Mouse (Mus musculus): ENCODE measurements around the gene Cradd. TPM values are rescaled to one million over a fixed set of nuclear protein-coding genes. Genes with fewer than 3 reads are reported as not detected.

Gene Cradd
- total and polyA plus RNA-seq, 3 experiments, result 1.9 to 9.0 TPM; not detected in 1

DNA sequence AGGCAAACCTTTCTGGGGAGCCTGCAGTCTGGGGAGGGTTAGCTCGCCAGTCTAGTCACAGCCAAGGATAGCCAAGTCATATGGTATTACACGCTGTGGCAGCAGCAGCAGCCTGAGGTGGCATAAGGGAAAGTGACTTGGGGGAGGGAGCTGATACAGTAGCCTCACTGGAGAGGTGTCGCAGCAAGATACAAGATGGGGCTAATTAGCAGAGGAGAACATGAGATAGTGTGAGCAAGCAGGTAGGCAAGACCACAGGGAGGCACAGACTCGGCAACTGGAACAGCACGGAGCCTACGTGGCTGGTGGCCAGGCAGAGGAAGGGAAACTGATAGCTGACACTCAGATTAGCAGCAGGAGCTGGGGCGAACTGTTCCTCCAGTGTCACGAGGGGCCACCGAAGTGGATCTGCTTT lies 26.2 kb downstream of the Cradd start (continued):
- TF ChIP-seq ZNF384 (IDR thresholded peaks at IDR 0.05; ENCODE audit: low read depth, low read length) (no peak), POLR2AphosphoS2 (IDR thresholded peaks at IDR 0.05; ENCODE audit: low read length) (no peak), MAFK (IDR thresholded peaks at IDR 0.05; ENCODE audit: borderline replicate concordance, low read depth, low read length) (no peak; the same call in 1 of the 2 replicates), ZC3H11A (IDR thresholded peaks at IDR 0.05; ENCODE audit: low read depth, low read length) (no peak), GATA1 (IDR thresholded peaks at IDR 0.05; ENCODE audit: low read depth, low read length) (peak; percentile 72), BHLHE40 (IDR thresholded peaks at IDR 0.05; ENCODE audit: borderline replicate concordance, low read depth, low read length) (peak; percentile 55; the same call in 1 of the 2 replicates), EP300 (IDR thresholded peaks at IDR 0.05; ENCODE audit: low read depth in 1 of 2, low read length in 2 of 2) (peak; percentile 70 to 79; a peak in 3 of 4 replicates), USF2 (IDR thresholded peaks at IDR 0.05; ENCODE audit: borderline replicate concordance in 1 of 2, insufficient read depth in 1 of 2, low read depth in 1 of 2, low read length in 2 of 2) (no peak)

DNA sequence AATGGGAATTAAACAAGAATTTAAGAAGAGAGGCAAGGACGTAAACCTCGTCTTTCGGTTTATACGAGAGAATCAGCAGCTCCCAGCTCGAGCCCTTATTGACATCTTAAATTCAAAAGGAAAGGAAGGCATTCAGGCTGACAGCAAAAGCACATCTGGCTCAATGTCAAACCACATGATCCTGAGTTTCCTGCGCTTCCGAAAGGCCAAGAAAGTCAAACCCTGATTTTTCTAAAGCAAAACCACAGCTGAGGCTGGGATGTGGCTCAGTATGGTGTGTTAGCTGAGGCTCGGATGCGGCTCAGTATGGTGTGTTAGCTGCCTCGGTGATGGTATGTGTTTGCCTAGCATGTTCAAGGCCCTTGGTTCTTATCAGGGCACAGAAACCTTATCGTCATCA lies 26.9 kb downstream of the Cradd start:
- no peak for DNase-seq (ENCODE audit: low read depth, low spot score)
- no peak overlapping the region for H3K27ac ChIP-seq (ENCODE audit: control insufficient read depth, low read depth, low read length)
- H3K9ac ChIP-seq (ENCODE audit: control insufficient read depth, low read depth, low read length, poor library complexity, severe bottlenecking), result no peak overlapping the region
- no peaks in the 10 kb centered on the region for H3K9me3 ChIP-seq (replicated peaks; ENCODE audit: insufficient read depth, low read length)
- no peaks in the 10 kb centered on the region for H3K79me2 ChIP-seq (ENCODE audit: control insufficient read depth, insufficient read depth, low read length, poor library complexity)
- H3K4me1 ChIP-seq (ENCODE audit: control insufficient read depth in 1 of 2, insufficient read depth in 2 of 2, low read length in 2 of 2), result peaks cover 26 to 30% of the 10 kb centered on the region in 2 experiments
- H3K36me3 ChIP-seq (ENCODE audit: control insufficient read depth in 1 of 2, insufficient read depth in 2 of 2, low read length in 2 of 2), result peaks cover 0 to 16% of the 10 kb centered on the region in 2 experiments; a peak in 2 of 4 replicates
- peak overlapping the region in 1 of 2 experiments; percentile 38; a peak in 2 of 4 replicates for H3K4me3 ChIP-seq (ENCODE audit: control insufficient read depth in 1 of 2, insufficient read depth in 1 of 2, low read depth in 2 of 2, low read length in 2 of 2)
- TF ChIP-seq RCOR1 (IDR thresholded peaks at IDR 0.05; ENCODE audit: low read depth, low read length) (peak; percentile 31; the same call in 1 of the 2 replicates), NRF1 (IDR thresholded peaks at IDR 0.05; ENCODE audit: insufficient read depth, low read depth, low read length, poor library complexity, severe bottlenecking) (no peak)
- H3K27me3 ChIP-seq (ENCODE audit: control insufficient read depth in 1 of 2, insufficient read depth in 2 of 2, low read length in 2 of 2), result no peaks in the 10 kb centered on the region

GRCm38 (mm10) chr10:95293261-95293660 lies 30.7 kb downstream of the Cradd start:
- no peak overlapping the region for H3K27ac ChIP-seq (ENCODE audit: control insufficient read depth, low read depth, low read length)
- no peaks in the 10 kb centered on the region for H3K27me3 ChIP-seq (ENCODE audit: control insufficient read depth in 1 of 2, insufficient read depth in 2 of 2, low read length in 2 of 2)
- H3K9me3 ChIP-seq (replicated peaks; ENCODE audit: insufficient read depth, low read length), result no peaks in the 10 kb centered on the region
- peaks cover 0 to 41% of the 10 kb centered on the region in 2 experiments; a peak in 2 of 4 replicates for H3K36me3 ChIP-seq (ENCODE audit: control insufficient read depth in 1 of 2, insufficient read depth in 2 of 2, low read length in 2 of 2)
- no peaks in the 10 kb centered on the region for H3K79me2 ChIP-seq (ENCODE audit: control insufficient read depth, insufficient read depth, low read length, poor library complexity)
- peaks cover 41 to 56% of the 10 kb centered on the region in 2 experiments for H3K4me1 ChIP-seq (ENCODE audit: control insufficient read depth in 1 of 2, insufficient read depth in 2 of 2, low read length in 2 of 2)
- DNase-seq (ENCODE audit: low read depth, low spot score), result no peak
- no peak overlapping the region for H3K4me3 ChIP-seq (ENCODE audit: control insufficient read depth in 1 of 2, insufficient read depth in 1 of 2, low read depth in 2 of 2, low read length in 2 of 2)
- no peak overlapping the region for H3K9ac ChIP-seq (ENCODE audit: control insufficient read depth, low read depth, low read length, poor library complexity, severe bottlenecking)
- TF ChIP-seq ETS1 (IDR thresholded peaks at IDR 0.05; ENCODE audit: low read depth, low read length) (no peak), TCF12 (IDR thresholded peaks at IDR 0.05; ENCODE audit: low read depth, low read length) (no peak), SIN3A (IDR thresholded peaks at IDR 0.05; ENCODE audit: low read length) (no peak), MYC (IDR thresholded peaks at IDR 0.05; ENCODE audit: low read depth, low read length) (no peak), ZMIZ1 (IDR thresholded peaks at IDR 0.05; ENCODE audit: low read depth, low read length) (no peak), GABPA (IDR thresholded peaks at IDR 0.05; ENCODE audit: low read depth, low read length) (no peak), ZNF384 (IDR thresholded peaks at IDR 0.05; ENCODE audit: low read depth, low read length) (no peak), USF2 (IDR thresholded peaks at IDR 0.05; ENCODE audit: borderline replicate concordance in 1 of 2, insufficient read depth in 1 of 2, low read depth in 1 of 2, low read length in 2 of 2) (no peak), MAZ (IDR thresholded peaks at IDR 0.05; ENCODE audit: low read depth, low read length) (no peak), HCFC1 (IDR thresholded peaks at IDR 0.05; ENCODE audit: low read depth, low read length) (no peak), TAL1 (IDR thresholded peaks at IDR 0.05; ENCODE audit: low read length) (no peak), NELFE (IDR thresholded peaks at IDR 0.05; ENCODE audit: low read depth, low read length) (no peak), ZC3H11A (IDR thresholded peaks at IDR 0.05; ENCODE audit: low read depth, low read length) (no peak)
